Mouse (Mus musculus): ENCODE results near the gene Nelfe. TPM values are rescaled to one million over a fixed set of nuclear protein-coding genes. Genes with fewer than 3 reads are reported as not detected.
A peak's percentile ranks its signal among the peaks of the same experiment; 100 is the strongest.

Gene Nelfe
- total RNA-seq, 1 experiment from 2014 or later, result 36.0 TPM

DNA sequence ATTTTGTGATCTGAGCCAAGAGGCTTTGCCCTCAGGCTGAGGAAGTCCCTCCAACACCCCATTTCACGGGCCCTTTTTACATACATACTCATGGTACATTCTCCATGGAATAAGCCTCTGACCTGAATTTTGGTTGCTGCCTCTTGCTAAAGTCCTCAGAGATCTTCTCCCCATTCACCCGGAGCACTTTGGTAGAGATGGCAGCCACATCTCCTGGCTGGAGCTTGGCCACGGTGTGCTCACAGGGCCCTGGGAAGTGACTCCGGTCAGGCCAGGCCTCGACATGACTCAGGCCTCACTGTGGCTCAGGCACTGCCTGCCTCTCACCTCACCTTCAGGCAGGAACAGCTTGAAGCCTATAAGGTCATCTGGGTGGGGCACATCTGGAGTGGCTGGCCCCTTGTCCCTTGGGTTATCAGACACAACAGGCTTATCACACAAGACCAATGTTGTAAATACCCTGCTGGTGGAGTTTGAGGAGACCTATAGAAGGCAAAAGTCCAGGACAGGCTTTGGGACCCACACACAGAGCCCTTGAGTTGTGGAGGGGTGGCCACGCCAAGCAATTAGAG, 9.4 kb upstream of the Nelfe start:
- ATAC-seq (ENCODE audit: extremely low read depth, insufficient number of reproducible peaks, low FRiP score, poor library complexity, severe bottlenecking), result no peak

DNA sequence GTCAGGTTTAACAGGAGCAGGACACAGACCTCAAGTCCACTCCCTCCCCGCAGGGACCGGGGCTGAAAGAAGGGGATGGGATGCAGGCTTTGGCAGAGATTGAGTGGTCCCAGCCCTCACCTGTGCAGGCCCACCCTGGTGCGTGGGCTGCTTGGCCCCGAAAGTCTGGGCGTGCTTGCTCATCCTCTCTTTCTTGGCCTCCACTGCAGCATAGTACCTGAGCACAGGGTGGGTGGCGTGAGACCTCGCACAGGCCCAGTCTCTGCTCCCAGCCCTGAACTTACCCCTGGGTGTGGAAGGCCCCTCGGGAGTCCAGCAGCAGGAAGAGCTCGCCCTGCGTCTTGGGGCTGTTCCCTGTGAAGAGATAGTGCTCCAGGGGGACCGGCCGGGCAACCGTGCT, 5.3 kb upstream of the Nelfe start:
- no peak for ATAC-seq (ENCODE audit: extremely low read depth, insufficient number of reproducible peaks, low FRiP score, poor library complexity, severe bottlenecking)

DNA sequence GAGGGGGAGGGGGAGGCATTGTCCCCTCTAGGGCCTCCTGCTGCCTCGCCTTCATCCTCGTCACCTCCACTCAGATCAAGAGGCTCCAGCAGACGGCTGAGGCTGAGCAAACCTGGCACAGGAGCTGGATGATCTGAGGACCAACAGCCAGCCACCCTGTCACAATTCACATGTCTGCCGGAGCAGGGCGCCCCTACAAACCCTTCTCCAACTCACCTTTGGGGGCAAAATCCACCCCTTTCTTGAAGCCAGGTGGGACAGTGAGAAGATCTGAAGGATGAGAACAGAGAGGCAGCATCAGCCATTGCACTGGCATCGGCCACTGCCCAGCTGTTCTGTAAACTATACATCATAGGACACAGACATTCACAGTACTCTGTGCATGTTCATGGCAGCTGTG, 3.0 kb upstream of the Nelfe start:
- ATAC-seq (ENCODE audit: extremely low read depth, insufficient number of reproducible peaks, low FRiP score, poor library complexity, severe bottlenecking), result no peak

DNA sequence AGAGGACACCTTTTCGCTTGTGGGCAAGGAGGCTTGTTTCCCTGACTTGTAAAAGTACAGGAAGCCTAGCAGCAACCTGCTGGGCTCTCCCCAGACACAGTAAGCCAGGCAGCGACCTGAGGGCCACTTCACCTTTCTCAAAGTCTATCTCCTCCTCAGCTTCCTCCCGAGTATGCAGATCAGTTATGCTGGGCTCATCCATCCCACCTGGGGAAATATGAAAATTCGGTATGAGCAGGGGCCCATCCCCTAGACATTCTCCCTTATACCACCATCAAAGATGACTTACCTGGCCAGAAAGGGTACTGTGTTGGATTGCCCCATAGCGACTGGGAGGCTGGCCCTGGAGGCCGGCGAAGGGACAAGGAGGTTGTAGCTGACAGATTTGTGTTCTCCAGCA, 2.6 kb upstream of the Nelfe start:
- no peak for ATAC-seq (ENCODE audit: extremely low read depth, insufficient number of reproducible peaks, low FRiP score, poor library complexity, severe bottlenecking)

DNA sequence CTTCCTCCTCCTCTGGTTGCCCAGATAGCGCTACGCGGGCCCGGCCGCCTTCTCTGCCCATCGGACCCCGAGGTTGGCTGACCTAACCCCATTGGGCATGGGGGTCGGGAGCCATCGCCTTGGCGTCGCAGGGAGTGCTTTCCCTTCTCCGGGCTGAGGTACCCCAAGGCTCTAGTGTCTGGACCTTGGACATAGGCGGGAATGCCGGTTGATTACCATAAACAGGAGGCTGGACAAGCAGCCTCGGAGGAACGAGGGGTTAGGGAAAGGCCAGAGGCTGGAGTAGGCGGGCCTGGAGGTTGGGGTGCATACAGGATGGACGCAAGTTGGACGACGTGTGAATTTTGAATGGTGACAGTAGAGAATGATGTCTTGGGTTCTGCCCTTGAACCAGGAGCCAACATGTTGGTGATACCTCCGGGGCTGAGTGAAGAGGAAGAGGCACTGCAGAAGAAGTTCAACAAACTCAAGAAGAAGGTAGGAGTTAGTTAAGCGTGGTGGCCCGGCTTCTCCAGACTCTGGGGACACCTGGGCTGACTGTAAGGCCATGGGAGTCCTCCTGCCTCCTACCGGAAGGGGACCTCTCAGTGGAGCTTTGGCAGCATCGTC, 430 bp downstream of the Nelfe start:
- ATAC-seq (ENCODE audit: extremely low read depth, insufficient number of reproducible peaks, low FRiP score, poor library complexity, severe bottlenecking), result no peak

DNA sequence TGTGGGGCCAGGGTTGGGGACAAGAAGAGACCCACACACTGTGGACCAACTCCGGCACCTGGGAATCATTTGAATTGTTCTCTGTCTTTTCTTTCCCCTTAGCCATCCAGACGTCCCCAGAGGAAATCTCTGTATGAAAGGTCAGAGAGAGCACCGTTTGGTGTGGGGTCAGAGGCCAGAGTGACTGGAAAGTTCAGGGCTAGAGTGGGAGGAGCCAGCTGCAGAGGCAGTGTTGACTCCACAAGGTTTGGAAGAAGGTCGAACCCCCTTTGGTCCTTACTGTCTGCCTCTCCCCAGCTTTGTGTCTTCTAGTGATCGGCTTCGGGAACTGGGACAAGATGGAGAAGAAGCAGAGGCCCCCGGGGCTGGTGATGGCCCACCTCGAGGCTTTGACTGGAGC, 3.3 kb downstream of the Nelfe start:
- ATAC-seq (ENCODE audit: extremely low read depth, insufficient number of reproducible peaks, low FRiP score, poor library complexity, severe bottlenecking), result no peak

DNA sequence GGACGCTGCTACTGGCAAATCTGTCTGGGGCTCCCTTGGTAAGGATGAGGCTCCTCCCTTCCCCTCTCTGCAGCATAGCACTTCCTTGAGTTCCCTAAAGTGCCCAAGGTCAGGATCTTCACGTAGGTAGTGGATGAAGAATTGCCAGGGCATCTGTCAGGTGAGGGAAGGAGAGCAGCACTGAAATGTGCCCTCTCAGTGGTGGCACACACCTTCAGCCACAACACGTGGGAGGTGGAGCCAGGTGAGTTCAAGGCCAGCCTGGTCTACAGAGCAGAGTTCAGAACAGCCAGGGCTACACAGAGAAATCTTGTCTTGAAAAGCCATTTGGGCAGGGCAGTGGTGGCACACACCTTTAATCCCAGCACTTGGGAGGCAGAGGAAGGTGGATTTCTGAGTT, 4.6 kb downstream of the Nelfe start:
- no peak for ATAC-seq (ENCODE audit: extremely low read depth, insufficient number of reproducible peaks, low FRiP score, poor library complexity, severe bottlenecking)

DNA sequence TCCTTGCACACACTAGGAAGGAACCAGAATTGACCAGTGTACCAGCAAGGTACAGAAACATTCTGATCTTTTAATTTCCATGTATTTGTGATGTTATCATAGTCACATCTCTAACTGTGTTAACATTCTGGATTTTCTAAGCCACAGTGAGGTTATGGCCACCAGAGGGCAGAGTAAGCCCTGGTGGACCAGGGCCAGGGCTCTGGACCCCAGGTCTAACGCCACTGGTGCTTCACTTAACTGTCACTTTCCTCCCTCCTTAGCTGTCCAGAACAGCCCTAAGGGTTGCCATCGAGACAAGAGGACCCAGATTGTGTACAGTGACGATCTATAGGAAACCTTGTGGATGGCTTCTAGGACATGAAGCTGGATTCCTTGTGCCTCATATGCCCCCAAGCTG, 5.6 kb downstream of the Nelfe start:
- ATAC-seq (ENCODE audit: extremely low read depth, insufficient number of reproducible peaks, low FRiP score, poor library complexity, severe bottlenecking), result peak; percentile 43; the same call in 1 of the 2 replicates

DNA sequence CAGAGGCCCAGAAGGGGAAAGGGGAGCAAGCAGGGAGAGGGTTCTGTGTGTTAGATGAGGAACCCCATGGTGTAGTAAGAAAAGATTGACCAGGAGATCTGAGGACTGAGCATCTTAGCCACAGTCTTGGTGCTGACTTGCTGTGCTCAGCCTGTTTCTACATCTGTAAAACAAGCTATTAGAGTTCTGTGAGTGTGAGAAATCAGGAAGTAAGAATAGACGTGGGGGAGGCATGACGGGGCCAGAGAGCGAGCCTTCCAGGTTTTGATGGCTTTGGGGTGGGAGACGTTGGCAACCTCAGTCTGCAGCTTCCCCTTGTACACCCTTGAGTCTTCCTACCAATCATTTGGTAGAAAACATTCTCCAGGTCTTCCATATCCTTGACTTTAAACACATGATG, 8.5 kb downstream of the Nelfe start:
- no peak for ATAC-seq (ENCODE audit: extremely low read depth, insufficient number of reproducible peaks, low FRiP score, poor library complexity, severe bottlenecking)

DNA sequence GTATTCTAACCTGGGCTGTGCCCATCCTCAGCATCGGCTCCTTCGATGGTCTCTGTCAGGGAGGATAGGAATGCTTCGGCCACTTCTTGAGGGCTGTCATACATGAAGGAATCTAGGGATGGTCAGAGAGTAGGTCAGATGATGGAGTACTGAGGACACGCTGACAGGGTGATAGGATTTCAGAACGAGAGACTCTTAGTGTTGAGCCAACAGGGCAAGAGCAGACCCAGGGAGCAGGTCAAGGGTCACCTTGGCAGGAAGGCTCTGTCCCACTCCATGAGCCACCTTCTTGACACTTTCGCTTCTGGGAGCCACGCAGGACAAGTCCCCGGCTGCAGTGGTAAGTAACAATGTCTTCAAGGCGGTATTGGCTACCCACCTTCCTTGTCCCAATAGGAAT, 10.3 kb downstream of the Nelfe start:
- no peak for ATAC-seq (ENCODE audit: extremely low read depth, insufficient number of reproducible peaks, low FRiP score, poor library complexity, severe bottlenecking)

DNA sequence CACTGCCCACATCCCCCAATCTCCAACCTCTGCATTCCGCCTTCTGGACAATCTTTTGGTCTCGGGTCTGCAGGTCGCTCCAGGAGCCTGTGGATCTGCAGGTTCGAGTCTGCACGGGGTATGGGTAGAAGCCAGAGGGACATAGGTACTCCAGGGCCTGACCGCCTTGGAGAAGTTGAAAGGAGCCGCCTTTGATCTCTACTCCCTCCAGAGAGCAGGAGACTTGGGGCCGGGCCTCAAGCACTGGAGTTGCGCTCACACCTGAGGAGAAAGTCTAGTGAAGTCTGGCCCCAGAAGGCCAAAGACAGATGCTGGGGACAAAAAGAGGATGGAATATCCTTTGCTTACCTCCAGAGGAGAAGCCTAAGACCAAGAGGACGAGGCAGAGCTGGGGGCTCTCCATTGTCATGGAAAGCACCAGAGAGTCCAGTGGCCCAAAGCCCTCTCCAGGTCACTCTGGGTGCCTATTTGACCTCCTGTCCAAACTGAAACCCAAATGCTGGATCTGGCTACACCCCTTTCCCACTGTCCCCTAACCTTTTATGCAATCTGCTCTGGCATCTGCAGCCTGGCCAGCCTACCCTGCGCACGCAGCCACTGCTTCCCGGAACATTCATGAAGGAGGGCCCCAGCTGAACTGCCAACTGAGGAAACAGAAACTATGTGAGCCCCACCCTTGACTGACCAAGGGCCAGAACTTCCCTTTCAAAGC, 11.7 kb downstream of the Nelfe start:
- no peak for ATAC-seq (ENCODE audit: extremely low read depth, insufficient number of reproducible peaks, low FRiP score, poor library complexity, severe bottlenecking)

DNA sequence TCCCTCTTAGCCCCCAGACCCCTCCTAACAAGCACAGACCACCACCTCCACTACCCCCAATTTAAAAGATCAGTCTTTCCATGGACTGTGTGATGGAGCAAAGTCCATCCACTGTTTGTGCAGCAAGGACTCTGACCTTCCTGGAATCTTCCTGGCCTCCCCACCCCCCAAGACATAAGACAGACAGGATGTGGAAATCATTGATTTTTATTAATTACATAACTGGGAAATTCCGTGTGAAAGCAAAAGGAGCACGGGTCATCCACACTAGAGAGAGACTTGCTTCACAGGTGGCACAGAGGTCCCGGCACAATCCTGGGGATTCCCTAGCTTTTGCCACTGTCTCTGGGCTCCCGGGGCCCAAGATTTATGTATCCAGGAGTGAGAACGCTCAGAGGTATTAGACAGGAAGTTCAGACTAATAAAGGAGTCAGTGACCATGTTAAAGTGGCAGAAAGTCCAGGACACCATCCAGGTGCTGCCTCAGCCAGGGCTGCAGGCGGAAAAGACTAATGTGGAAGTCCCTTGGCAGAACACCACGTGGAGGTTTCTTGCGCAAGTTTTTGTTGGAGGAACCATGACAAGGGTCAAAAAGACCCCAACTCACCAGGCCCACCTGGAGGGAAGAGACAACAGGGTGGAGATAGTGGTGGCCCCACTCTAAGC, 12.4 kb downstream of the Nelfe start, which contains the start of gene Cfb:
Gene Cfb, minus strand, starts transcription at position 103 of the 666 bp plus-strand sequence.
- no peak for ATAC-seq (ENCODE audit: extremely low read depth, insufficient number of reproducible peaks, low FRiP score, poor library complexity, severe bottlenecking)

DNA sequence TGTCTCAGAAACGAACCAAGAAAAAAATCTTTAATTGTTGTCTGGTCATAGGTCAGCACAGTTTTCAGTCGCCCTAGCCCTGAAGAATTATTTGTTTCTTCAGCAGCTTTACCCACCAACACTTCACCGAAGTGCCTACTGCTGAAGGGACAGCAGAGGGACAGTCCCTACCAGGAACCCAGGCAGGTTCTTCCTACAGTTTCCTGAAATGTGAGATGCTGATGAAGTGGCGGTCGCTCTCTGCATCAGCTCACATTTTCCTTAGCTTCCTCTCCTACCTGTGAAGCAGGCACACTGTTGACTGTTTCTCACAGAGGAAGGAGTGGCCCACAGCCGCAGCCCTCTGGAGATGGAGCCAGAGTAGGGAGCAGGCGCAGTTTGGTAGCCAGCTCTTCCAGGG, 15.8 kb downstream of the Nelfe start:
- no peak for ATAC-seq (ENCODE audit: extremely low read depth, insufficient number of reproducible peaks, low FRiP score, poor library complexity, severe bottlenecking)

DNA sequence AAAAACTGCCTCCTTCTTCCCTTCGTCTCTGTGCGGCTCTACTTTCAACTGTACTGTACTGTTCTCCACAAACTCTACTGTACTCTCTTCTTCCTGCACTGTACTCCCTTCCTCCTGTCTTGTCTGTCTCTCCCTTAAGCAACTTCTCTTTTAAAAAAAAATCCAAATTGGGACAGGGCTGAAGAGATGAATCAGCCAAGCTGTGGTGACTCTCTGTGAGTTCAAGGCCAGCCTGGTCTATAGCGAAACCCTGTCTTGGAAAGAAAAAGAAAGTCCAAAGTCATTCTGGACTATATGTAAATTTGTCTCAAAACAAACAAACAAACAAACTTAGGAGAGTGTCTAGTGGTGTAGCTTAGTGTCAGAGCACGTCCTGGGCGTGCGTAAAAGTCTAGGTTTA, 24.1 kb downstream of the Nelfe start:
- ATAC-seq (ENCODE audit: extremely low read depth, insufficient number of reproducible peaks, low FRiP score, poor library complexity, severe bottlenecking), result no peak

DNA sequence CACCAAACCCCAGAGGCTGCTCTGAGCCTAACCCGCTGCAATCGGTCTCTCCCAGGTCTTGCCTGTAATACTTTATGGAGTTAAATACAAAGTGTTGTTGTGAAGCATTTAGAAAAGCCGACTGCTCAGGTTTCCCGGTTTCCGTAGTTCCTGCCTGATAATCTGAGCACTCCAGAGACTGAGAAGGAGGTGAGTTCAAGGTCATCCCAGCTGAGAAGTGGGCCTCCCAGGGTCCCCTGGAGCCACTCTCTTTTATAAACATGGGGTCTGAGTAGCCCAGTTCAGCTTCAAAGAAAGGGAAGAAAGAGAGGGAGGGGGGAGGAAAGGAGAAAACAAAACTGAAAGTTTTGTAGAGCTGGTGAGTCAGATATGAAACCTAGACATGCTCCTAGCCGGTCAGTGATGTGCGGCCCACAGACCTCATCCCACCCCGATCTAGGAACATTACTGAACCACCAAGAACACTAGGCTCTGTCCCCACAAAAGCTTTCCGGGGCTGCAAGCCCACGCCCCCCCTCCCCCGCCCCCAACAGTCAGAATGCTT, 29.2 kb downstream of the Nelfe start, which contains the start of gene Zbtb12:
Gene Zbtb12, plus strand, starts transcription at position 148 of the 544 bp plus-strand sequence.
- ATAC-seq (ENCODE audit: extremely low read depth, insufficient number of reproducible peaks, low FRiP score, poor library complexity, severe bottlenecking), result 0 out of 2 replicates have a peak, but pooled peaks have one; percentile 6

DNA sequence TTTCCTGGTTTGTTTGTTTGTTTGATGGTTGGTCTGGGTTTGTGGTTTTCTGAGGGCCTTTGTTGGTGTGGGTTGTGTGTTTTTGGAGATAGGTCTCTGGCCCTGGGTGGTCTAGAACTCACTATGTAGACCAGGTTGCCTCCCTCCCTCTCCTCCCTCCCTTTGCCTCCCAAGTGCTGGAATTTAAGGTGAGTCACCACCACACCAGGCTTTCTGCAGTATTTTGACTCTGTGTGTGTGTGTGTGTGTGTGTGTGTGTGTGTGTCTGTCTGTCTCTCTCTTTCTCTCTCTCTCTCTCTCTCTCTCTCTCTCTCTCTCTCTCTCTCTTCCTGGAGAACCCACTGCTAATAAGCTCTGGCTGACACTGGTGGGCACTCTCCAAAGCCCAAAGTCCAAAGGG, 31.0 kb downstream of the Nelfe start:
- no peak for ATAC-seq (ENCODE audit: extremely low read depth, insufficient number of reproducible peaks, low FRiP score, poor library complexity, severe bottlenecking)

DNA sequence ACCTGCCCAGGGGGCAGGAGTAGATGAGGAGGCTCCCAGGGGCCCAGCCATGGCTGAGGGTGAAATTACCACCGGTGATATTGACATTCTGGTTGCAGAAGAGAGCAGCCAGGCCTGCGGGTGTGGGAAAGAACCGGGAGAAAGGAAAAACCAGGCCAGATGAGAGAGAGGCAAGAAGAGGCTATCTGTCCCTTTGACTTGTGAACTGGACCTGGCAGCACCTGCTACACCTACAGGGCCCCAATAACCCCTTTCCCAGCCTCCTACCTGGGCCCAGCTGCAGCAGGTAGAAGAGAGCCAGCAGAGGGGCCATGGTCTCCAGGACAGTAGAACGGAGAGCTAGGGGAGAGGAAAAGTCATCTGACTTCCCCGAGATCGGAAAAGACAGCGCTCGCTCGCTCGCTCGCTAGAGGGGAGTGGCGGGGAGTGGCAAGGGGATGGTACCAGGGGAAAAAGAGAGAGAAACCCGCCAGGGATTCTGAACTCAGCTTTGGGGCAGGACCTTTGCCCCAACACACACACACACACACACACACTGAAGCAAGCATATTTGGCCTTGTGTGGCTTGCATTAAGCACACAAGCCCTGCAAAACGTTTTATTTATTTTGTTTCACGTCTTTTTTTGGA, 31.6 kb downstream of the Nelfe start, which contains the start of gene Gm20547:
Gene Gm20547, minus strand, starts transcription at position 360 of the 628 bp plus-strand sequence.
- no peak for ATAC-seq (ENCODE audit: extremely low read depth, insufficient number of reproducible peaks, low FRiP score, poor library complexity, severe bottlenecking)

DNA sequence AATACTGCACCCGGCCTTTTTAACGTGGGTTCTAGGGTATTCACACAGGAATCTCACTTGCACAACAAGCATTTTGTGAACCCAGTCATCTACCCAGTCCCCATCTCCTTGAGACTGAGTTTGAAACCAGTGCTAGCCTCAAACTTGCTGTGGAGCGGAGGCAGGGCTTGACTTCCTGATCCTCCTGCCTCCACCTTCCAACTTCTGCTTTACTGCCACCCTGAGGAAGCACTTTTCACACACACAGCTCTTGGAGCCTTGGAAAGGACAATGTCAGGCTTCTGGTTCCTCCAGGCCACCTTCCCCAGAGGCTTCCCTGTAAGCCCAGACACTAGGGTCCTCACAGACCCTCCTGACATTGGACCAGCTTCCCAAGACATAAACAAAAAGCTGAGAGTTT, 33.1 kb downstream of the Nelfe start:
- ATAC-seq (ENCODE audit: extremely low read depth, insufficient number of reproducible peaks, low FRiP score, poor library complexity, severe bottlenecking), result no peak

DNA sequence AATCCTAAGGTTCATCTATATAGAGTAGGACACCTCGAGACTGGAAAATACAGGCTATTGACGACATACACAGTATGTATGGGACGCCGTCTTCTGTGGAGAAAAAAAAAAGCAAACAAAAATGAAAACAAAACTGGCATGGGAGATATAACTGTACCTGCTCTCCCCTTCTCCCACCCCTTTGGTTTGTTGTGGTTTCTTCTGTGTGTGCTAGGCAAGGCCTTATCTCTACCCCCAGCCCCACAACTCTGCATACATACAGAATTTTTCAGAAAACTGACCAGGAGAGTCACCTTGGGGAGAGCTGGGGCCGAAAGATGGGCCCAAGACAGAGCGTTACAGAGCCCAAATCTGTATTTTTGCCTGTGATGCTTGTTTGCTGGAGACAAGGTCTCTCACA, 34.5 kb downstream of the Nelfe start:
- ATAC-seq (ENCODE audit: extremely low read depth, insufficient number of reproducible peaks, low FRiP score, poor library complexity, severe bottlenecking), result no peak
